Mouse (Mus musculus) forebrain, postnatal 0 days (tissue): ENCODE results near the gene Cldnd1. TPM values are rescaled to one million over a fixed set of nuclear protein-coding genes. Genes with fewer than 3 reads are reported as not detected.

Source experiments
- ATAC-seq: fragments of 200-750 bp; cut with Nextera tagmentation; 2 replicates; pipeline ENCODE4 v1.8.0; 2017; ENCODE audit warnings: mild to moderate bottlenecking, moderate library complexity
- DNase-seq: peaks from one replicate; pipeline ENCODE4 v3.0.0-alpha.2; 2015
- H3K27ac ChIP-seq: fragments of 300-500 bp; sonication (generic); 2 replicates; pipeline ENCODE4 v1.5.1; 2014; ENCODE audit warnings: low read depth, mild to moderate bottlenecking, antibody characterized with exemption, low read length, moderate library complexity, mixed read lengths
- H3K27me3 ChIP-seq: fragments of 300-500 bp; sonication (generic); 2 replicates; pipeline ENCODE4 v1.6.1; 2014; ENCODE audit warnings: mild to moderate bottlenecking, low read length, mixed read lengths; ENCODE audit not compliant: insufficient read depth
- H3K36me3 ChIP-seq: fragments of 300-500 bp; sonication (generic); 2 replicates; pipeline ENCODE4 v1.6.1; 2014; ENCODE audit warnings: mild to moderate bottlenecking, moderate library complexity; ENCODE audit not compliant: insufficient read depth
- H3K4me1 ChIP-seq: fragments of 300-500 bp; sonication (generic); 2 replicates; pipeline ENCODE4 v1.6.1; 2014; ENCODE audit warnings: antibody characterized with exemption; ENCODE audit not compliant: insufficient read depth
- H3K4me2 ChIP-seq: fragments of 300-500 bp; sonication (generic); 2 replicates; pipeline ENCODE4 v1.6.1; 2014; ENCODE audit warnings: low read depth, mild to moderate bottlenecking, moderate library complexity
- H3K4me3 ChIP-seq: fragments of 300-500 bp; sonication (generic); 2 replicates; pipeline ENCODE4 v1.5.1; 2014; ENCODE audit warnings: low read depth, low read length, mixed read lengths
- H3K9ac ChIP-seq: fragments of 300-500 bp; sonication (generic); 2 replicates; pipeline ENCODE4 v1.6.1; 2014; ENCODE audit warnings: mild to moderate bottlenecking
- H3K9me3 ChIP-seq: fragments of 300-500 bp; sonication (generic); 2 replicates; pipeline ENCODE4 v1.6.1; 2016; ENCODE audit warnings: low read length
- CTCF ChIP-seq: sonication (generic); IDR thresholded peaks from 2 replicates; pipeline ENCODE4 v1.5.1; 2016; ENCODE audit warnings: antibody characterized with exemption, control low read depth, low read depth
- WGBS: fragments of 180-500 bp; shearing (Covaris S2); extraction: QIAGEN DNeasy Blood & Tissue Kit; methylation state at CpG from one replicate; pipeline ENCODE4 v1.1.7; 2014; 5-methylcytosine and 5-hydroxymethylcytosine counted together
- microRNA-seq, 2 experiments: library from miRNA; unstranded; fragments of <30 nt; microRNA quantifications; one replicate each; pipeline ENCODE4; 2016
- polyA plus RNA-seq: library from polyadenylated mRNA; unstranded; fragments of >200 nt; fragmentation: Nextera tagmentation; extraction: Ambion mirVana; gene quantifications from 2 replicates; pipeline ENCODE4 v1.2.1, GENCODE M21; 2015
- total RNA-seq: library from RNA; depleted of rRNA; stranded (reverse); fragments of >200 nt; gene quantifications from 2 replicates; pipeline ENCODE4 v1.2.3, GENCODE M21; 2014; rRNA removed

Cldnd1 gene
- total and polyA plus RNA-seq, 2 experiments from 2014 or later, result 54.8 to 129 TPM

- no peaks in the 10 kb centered on the region for H3K27me3 ChIP-seq
- no peak overlapping the region for H3K4me2 ChIP-seq
- H3K27ac ChIP-seq, result no peak overlapping the region
- no peak overlapping the region for H3K9ac ChIP-seq
- no peak for TF ChIP-seq CTCF
- ATAC-seq (no peak), DNase-seq (no peak)
- H3K4me3 ChIP-seq, result no peak overlapping the region
- H3K36me3 ChIP-seq, result no peaks in the 10 kb centered on the region
- H3K9me3 ChIP-seq, result no peaks in the 10 kb centered on the region
- H3K4me1 ChIP-seq, result no peaks in the 10 kb centered on the region
Observed at GRCm38 (mm10) chr16:58756191-58756590, 28.5 kb downstream of the Cldnd1 start.

GRCm38 (mm10) chr16:58763076-58763475, 35.4 kb downstream of the Cldnd1 start, which contains the start of gene Olfr172:
Gene Olfr172 (minus strand): TSS chr16:58763176.
- Histone ChIP-seq H3K36me3 (no peaks in the 10 kb centered on the region), H3K27ac (no peak within 1 kb of the TSS), H3K9ac (no peak within 1 kb of the TSS), H3K27me3 (no peaks in the 10 kb centered on the region), H3K4me3 (no peak within 1 kb of the TSS), H3K9me3 (no peaks in the 10 kb centered on the region), H3K4me1 (no peaks in the 10 kb centered on the region), H3K4me2 (no peak within 1 kb of the TSS)
- TF ChIP-seq CTCF, result no peak
- no peak for DNase-seq
- WGBS, result 80% methylated on average over 1 of the region's 1 CpGs
- no peak for ATAC-seq

Small RNA genes lying within 50 kb of the gene (microRNA-seq; reads per million reads assigned to microRNA genes)
- 0 reads per million in 2 experiments for gene Gm27564

Other genes starting within 250 kb of the Cldnd1 start
- 3.9 and 12.6 TPM in 2 replicates for gene St3gal6, start 203.7 kb upstream of the Cldnd1 start, total RNA-seq
- gene St3gal6, start 203.7 kb upstream of the Cldnd1 start, polyA plus RNA-seq, result 12.7 and 14.9 TPM in 2 replicates
- gene Gm813, start 110.9 kb upstream of the Cldnd1 start, total RNA-seq, result not detected in 2 replicates
- gene Gm813, start 110.9 kb upstream of the Cldnd1 start, polyA plus RNA-seq, result not detected in 2 replicates
- not detected in 2 replicates for gene E330017A01Rik, start 89.2 kb upstream of the Cldnd1 start, total RNA-seq
- 0.16 TPM in 1 of 2 replicates, not detected in the other for gene E330017A01Rik, start 89.2 kb upstream of the Cldnd1 start, polyA plus RNA-seq
- 12.9 and 22.4 TPM in 2 replicates for gene Cpox, start 57.6 kb upstream of the Cldnd1 start, total RNA-seq
- gene Cpox, start 57.6 kb upstream of the Cldnd1 start, polyA plus RNA-seq, result 5.9 and 10.0 TPM in 2 replicates
- gene Gpr15, start 8.8 kb upstream of the Cldnd1 start, total RNA-seq, result 0.14 TPM in 1 of 2 replicates, not detected in the other
- not detected in 2 replicates for gene Gpr15, start 8.8 kb upstream of the Cldnd1 start, polyA plus RNA-seq
- gene Olfr172, start 35.3 kb downstream of the Cldnd1 start, total RNA-seq, result not detected in 2 replicates
- gene Olfr172, start 35.3 kb downstream of the Cldnd1 start, polyA plus RNA-seq, result not detected in 2 replicates
- not detected in 2 replicates for gene Olfr173, start 72.4 kb downstream of the Cldnd1 start, total RNA-seq
- gene Olfr173, start 72.4 kb downstream of the Cldnd1 start, polyA plus RNA-seq, result not detected in 2 replicates
- not detected in 2 replicates for gene Olfr175-ps1, start 98.9 kb downstream of the Cldnd1 start, total RNA-seq
- not detected in 2 replicates for gene Olfr175-ps1, start 98.9 kb downstream of the Cldnd1 start, polyA plus RNA-seq
- gene Olfr177, start 146.9 kb downstream of the Cldnd1 start, total RNA-seq, result not detected in 2 replicates
- gene Olfr177, start 146.9 kb downstream of the Cldnd1 start, polyA plus RNA-seq, result not detected in 2 replicates
- not detected in 2 replicates for gene Olfr178, start 164.2 kb downstream of the Cldnd1 start, total RNA-seq
- not detected in 2 replicates for gene Olfr178, start 164.2 kb downstream of the Cldnd1 start, polyA plus RNA-seq
- gene Olfr181, start 200.8 kb downstream of the Cldnd1 start, total RNA-seq, result not detected in 2 replicates
- not detected in 2 replicates for gene Olfr181, start 200.8 kb downstream of the Cldnd1 start, polyA plus RNA-seq
- not detected in 2 replicates for gene Olfr180, start 201.5 kb downstream of the Cldnd1 start, total RNA-seq
- not detected in 2 replicates for gene Olfr180, start 201.5 kb downstream of the Cldnd1 start, polyA plus RNA-seq